Mouse (Mus musculus): ENCODE data around the gene Ngfr.

DNA sequence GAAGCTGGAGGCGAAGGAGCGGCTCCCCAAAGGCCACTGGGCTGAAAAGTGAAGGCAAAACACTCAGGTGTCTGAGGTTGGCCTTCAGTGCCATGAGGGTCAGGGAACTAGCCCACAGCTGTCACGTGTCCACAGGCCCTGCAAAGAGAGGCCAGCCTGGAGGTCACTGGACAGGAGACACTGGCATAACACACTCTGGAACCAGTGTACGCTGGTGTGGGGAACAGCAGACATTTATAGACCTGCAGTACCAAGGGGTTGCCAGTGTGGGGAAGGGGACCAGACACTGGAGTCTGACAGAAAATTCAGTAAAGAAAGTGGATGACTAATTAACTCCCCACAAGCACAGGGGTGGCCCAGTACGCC lies 8.6 kb upstream of the Ngfr start:
- TF ChIP-seq CTCF (IDR thresholded peaks at IDR 0.05; ENCODE audit: low read depth, low read length), result no peak
- no peak for TF ChIP-seq TAL1 (conservative IDR thresholded peaks at IDR 0.05; ENCODE audit: low read depth, low read length)
